Mouse (Mus musculus) midbrain, embryonic 13.5 days (tissue): ENCODE results near the gene Nkpd1. TPM values are rescaled to one million over a fixed set of nuclear protein-coding genes. Genes with fewer than 3 reads are reported as not detected.
"Not testable (repeated sequence)": the region's sequence is repeated elsewhere in the genome, so short reads cannot be mapped to it uniquely, and the experiment has no call there.

Experiments
- ATAC-seq: fragments of 200-750 bp; cut with Nextera tagmentation; 2 replicates; pipeline ENCODE4 v1.8.0; 2017; ENCODE audit warnings: mild to moderate bottlenecking, moderate TSS enrichment, moderate library complexity
- H3K27ac ChIP-seq: fragments of 300-500 bp; sonication (generic); 2 replicates; pipeline ENCODE4 v1.5.1; 2015; ENCODE audit warnings: inconsistent platforms, mild to moderate bottlenecking, moderate library complexity
- H3K27me3 ChIP-seq: fragments of 300-500 bp; sonication (generic); 2 replicates; pipeline ENCODE4 v1.6.1; 2015; ENCODE audit warnings: mild to moderate bottlenecking, inconsistent platforms
- H3K36me3 ChIP-seq: fragments of 300-500 bp; sonication (generic); 2 replicates; pipeline ENCODE4 v1.6.1; 2015; ENCODE audit warnings: mild to moderate bottlenecking, inconsistent platforms
- H3K4me1 ChIP-seq: fragments of 300-500 bp; sonication (generic); replicated peaks from 2 replicates; pipeline ENCODE4 v1.6.1; 2015; ENCODE audit warnings: inconsistent platforms
- H3K4me2 ChIP-seq: fragments of 300-500 bp; sonication (generic); replicated peaks from 2 replicates; pipeline ENCODE4 v1.6.1; 2015; ENCODE audit warnings: moderate library complexity, mild to moderate bottlenecking, inconsistent platforms
- H3K4me3 ChIP-seq: fragments of 300-500 bp; sonication (generic); replicated peaks from 2 replicates; pipeline ENCODE4 v1.5.1; 2015; ENCODE audit warnings: mild to moderate bottlenecking, inconsistent platforms
- H3K9ac ChIP-seq: fragments of 300-500 bp; sonication (generic); replicated peaks from 2 replicates; pipeline ENCODE4 v1.6.1; 2015; ENCODE audit warnings: mild to moderate bottlenecking, inconsistent platforms
- H3K9me3 ChIP-seq: fragments of 300-500 bp; sonication (generic); 2 replicates; pipeline ENCODE4 v1.6.1; 2016; ENCODE audit warnings: mild to moderate bottlenecking, inconsistent platforms
- WGBS: fragments of 180-500 bp; shearing (Covaris S2); methylation state at CpG from one replicate; pipeline ENCODE4 v1.1.7; 2015; 5-methylcytosine and 5-hydroxymethylcytosine counted together
- polyA plus RNA-seq: library from polyadenylated mRNA; unstranded; fragments of >200 nt; fragmentation: Nextera tagmentation; extraction: Ambion mirVana; gene quantifications from 2 replicates; pipeline ENCODE4 v1.2.1, GENCODE M21; 2015

The Nkpd1 gene
- polyA plus RNA-seq, 1 experiment from 2014 or later = 0.11 TPM

GRCm38 (mm10) chr7:19508150-19508923 lies 9.3 kb upstream of the Nkpd1 start, which contains the start of the genes Bloc1s3 and Trappc6a:
TSS of gene Bloc1s3 (minus strand) at chr7:19508367.
TSS of gene Trappc6a (plus strand) at chr7:19508395.
- H3K4me2 ChIP-seq = peak within 1 kb of the TSS; percentile 77
- H3K27me3 ChIP-seq = no peaks in the 10 kb centered on the region
- peaks cover 28% of the 10 kb centered on the region for H3K4me1 ChIP-seq
- H3K9me3 ChIP-seq = no peaks in the 10 kb centered on the region
- H3K9ac ChIP-seq = peak within 1 kb of the TSS; percentile 88
- peak within 1 kb of the TSS; percentile 70 for H3K4me3 ChIP-seq
- no peaks in the 10 kb centered on the region for H3K36me3 ChIP-seq
- ATAC-seq = peak; percentile 95
- peak within 1 kb of the TSS; percentile 84 for H3K27ac ChIP-seq
- under 1% methylated on average over 56 of the region's 56 CpGs for WGBS

GRCm38 (mm10) chr7:19508924-19509568 lies 8.6 kb upstream of the Nkpd1 start:
- H3K27ac ChIP-seq = peak overlapping the region; percentile 84
- no peaks in the 10 kb centered on the region for H3K36me3 ChIP-seq
- no peaks in the 10 kb centered on the region for H3K27me3 ChIP-seq
- H3K4me3 ChIP-seq = peak overlapping the region; percentile 70
- WGBS = 11% methylated on average over 15 of the region's 15 CpGs
- peaks cover 30% of the 10 kb centered on the region for H3K4me1 ChIP-seq
- no peaks in the 10 kb centered on the region for H3K9me3 ChIP-seq
- peak overlapping the region; percentile 88 for H3K9ac ChIP-seq
- ATAC-seq = peak; percentile 9
- peak overlapping the region; percentile 77 for H3K4me2 ChIP-seq

- H3K27ac ChIP-seq = no peak overlapping the region
- peak overlapping the region; percentile 88 for H3K9ac ChIP-seq
- no peaks in the 10 kb centered on the region for H3K36me3 ChIP-seq
- H3K4me1 ChIP-seq = peaks cover 30% of the 10 kb centered on the region
- H3K9me3 ChIP-seq = no peaks in the 10 kb centered on the region
- H3K4me2 ChIP-seq = peak overlapping the region; percentile 77
- H3K4me3 ChIP-seq = peak overlapping the region; percentile 70
- no peaks in the 10 kb centered on the region for H3K27me3 ChIP-seq
- no peak for ATAC-seq
- 94% methylated on average over 7 of the region's 7 CpGs for WGBS
Observed at GRCm38 (mm10) chr7:19509786-19510185, 7.9 kb upstream of the Nkpd1 start.

GRCm38 (mm10) chr7:19511934-19512333 lies 5.7 kb upstream of the Nkpd1 start:
- ATAC-seq, H3K27ac ChIP-seq, H3K27me3 ChIP-seq, H3K9ac ChIP-seq, H3K4me2 ChIP-seq, H3K4me3 ChIP-seq, H3K9me3 ChIP-seq, H3K36me3 ChIP-seq: not testable (repeated sequence)
- WGBS = 90% methylated on average over 6 of the region's 7 CpGs
- peaks cover 21% of the 10 kb centered on the region for H3K4me1 ChIP-seq

GRCm38 (mm10) chr7:19512353-19512752 lies 5.3 kb upstream of the Nkpd1 start:
- no peaks in the 10 kb centered on the region for H3K36me3 ChIP-seq
- H3K4me2 ChIP-seq = no peak overlapping the region
- H3K4me1 ChIP-seq = peaks cover 17% of the 10 kb centered on the region
- 85% methylated on average over 6 of the region's 6 CpGs for WGBS
- peaks cover 12% of the 10 kb centered on the region for H3K27me3 ChIP-seq
- H3K9me3 ChIP-seq = no peaks in the 10 kb centered on the region
- no peak overlapping the region for H3K9ac ChIP-seq
- ATAC-seq = no peak
- H3K27ac ChIP-seq = no peak overlapping the region
- no peak overlapping the region for H3K4me3 ChIP-seq

- Histone ChIP-seq H3K27me3 (peaks cover 89% of the 10 kb centered on the region), H3K36me3 (no peaks in the 10 kb centered on the region), H3K4me3 (peak overlapping the region; percentile 31), H3K27ac (no peak overlapping the region), H3K9ac (peak overlapping the region; percentile 60), H3K9me3 (no peaks in the 10 kb centered on the region), H3K4me2 (peak overlapping the region; percentile 51), H3K4me1 (peaks cover 38% of the 10 kb centered on the region)
- no peak for ATAC-seq
- WGBS = 3% methylated on average over 23 of the region's 23 CpGs
Observed at GRCm38 (mm10) chr7:19520032-19520431, 2.4 kb downstream of the Nkpd1 start.

GRCm38 (mm10) chr7:19523017-19523756 lies 5.5 kb downstream of the Nkpd1 start:
- H3K27ac ChIP-seq = no peak overlapping the region
- H3K27me3 ChIP-seq = peaks cover 75% of the 10 kb centered on the region
- no peaks in the 10 kb centered on the region; the same call in 1 of the 2 replicates for H3K36me3 ChIP-seq
- no peaks in the 10 kb centered on the region for H3K9me3 ChIP-seq
- peak overlapping the region; percentile 39 for H3K4me3 ChIP-seq
- ATAC-seq = peak; percentile 32
- H3K4me1 ChIP-seq = peaks cover 32% of the 10 kb centered on the region
- H3K9ac ChIP-seq = peak overlapping the region; percentile 60; the same call in 1 of the 2 replicates
- H3K4me2 ChIP-seq = peak overlapping the region; percentile 71
- WGBS = 12% methylated on average over 72 of the region's 72 CpGs

- WGBS = 2% methylated on average over 64 of the region's 64 CpGs
- Histone ChIP-seq H3K4me1 (peaks cover 32% of the 10 kb centered on the region), H3K4me3 (peak overlapping the region; percentile 39), H3K9ac (peak overlapping the region; percentile 60), H3K36me3 (peaks cover 6% of the 10 kb centered on the region), H3K4me2 (peak overlapping the region; percentile 71), H3K9me3 (no peaks in the 10 kb centered on the region), H3K27ac (no peak overlapping the region), H3K27me3 (peaks cover 68% of the 10 kb centered on the region)
- ATAC-seq = peak; percentile 72
Observed at GRCm38 (mm10) chr7:19523757-19524419, 6.2 kb downstream of the Nkpd1 start.

GRCm38 (mm10) chr7:19524420-19525104 lies 6.9 kb downstream of the Nkpd1 start:
- 10% methylated on average over 24 of the region's 24 CpGs for WGBS
- peak; percentile 43 for ATAC-seq
- Histone ChIP-seq H3K9me3 (no peaks in the 10 kb centered on the region), H3K9ac (peak overlapping the region; percentile 60), H3K36me3 (peaks cover 13% of the 10 kb centered on the region), H3K4me3 (peak overlapping the region; percentile 39), H3K27ac (no peak overlapping the region), H3K4me1 (peaks cover 31% of the 10 kb centered on the region), H3K27me3 (peaks cover 61% of the 10 kb centered on the region), H3K4me2 (peak overlapping the region; percentile 71)

GRCm38 (mm10) chr7:19525105-19525481 lies 7.5 kb downstream of the Nkpd1 start:
- H3K4me2 ChIP-seq = no peak overlapping the region
- no peak overlapping the region for H3K27ac ChIP-seq
- no peak for ATAC-seq
- H3K36me3 ChIP-seq = peaks cover 18% of the 10 kb centered on the region
- H3K9me3 ChIP-seq = no peaks in the 10 kb centered on the region
- H3K27me3 ChIP-seq = peaks cover 56% of the 10 kb centered on the region
- H3K4me1 ChIP-seq = peaks cover 25% of the 10 kb centered on the region
- 70% methylated on average over 2 of the region's 2 CpGs for WGBS
- no peak overlapping the region; the same call in 1 of the 2 replicates for H3K9ac ChIP-seq
- no peak overlapping the region for H3K4me3 ChIP-seq

- ATAC-seq = no peak
- Histone ChIP-seq H3K27ac (no peak overlapping the region), H3K36me3 (peaks cover 76% of the 10 kb centered on the region), H3K27me3 (no peaks in the 10 kb centered on the region), H3K9me3 (no peaks in the 10 kb centered on the region), H3K4me3 (no peak overlapping the region), H3K4me1 (no peaks in the 10 kb centered on the region; the same call in 1 of the 2 replicates), H3K4me2 (no peak overlapping the region), H3K9ac (no peak overlapping the region)
- WGBS = 75% methylated on average over 10 of the region's 10 CpGs
Observed at GRCm38 (mm10) chr7:19531077-19531476, 13.4 kb downstream of the Nkpd1 start.
